Mouse (Mus musculus): ENCODE measurements around the gene Swap70. TPM values are rescaled to one million over a fixed set of nuclear protein-coding genes. Genes with fewer than 3 reads are reported as not detected.

Swap70 gene
- polyA plus RNA-seq, 1 experiment from 2014 or later, result 32.0 TPM

GRCm38 (mm10) chr7:110298090-110298489 is 76.6 kb downstream of the Swap70 start:
- H3K27ac ChIP-seq, result peak overlapping the region; percentile 85
- H3K36me3 ChIP-seq (replicated peaks), result no peaks in the 10 kb centered on the region
- H3K4me1 ChIP-seq, result peaks cover 28% of the 10 kb centered on the region
- no peak overlapping the region for H3K4me3 ChIP-seq
- DNase-seq (ENCODE audit: extremely low spot score, low spot score), result no peak
- no peaks in the 10 kb centered on the region for H3K27me3 ChIP-seq (ENCODE audit: poor library complexity, severe bottlenecking)
- no peaks in the 10 kb centered on the region for H3K9me3 ChIP-seq
- WGBS, result 87% methylated on average over 7 of the region's 7 CpGs

GRCm38 (mm10) chr7:110298739-110299410 is 77.4 kb downstream of the Swap70 start:
- Histone ChIP-seq H3K4me1 (peaks cover 28% of the 10 kb centered on the region), H3K27ac (peak overlapping the region; percentile 85), H3K27me3 (ENCODE audit: poor library complexity, severe bottlenecking) (no peaks in the 10 kb centered on the region), H3K36me3 (replicated peaks) (no peaks in the 10 kb centered on the region), H3K4me3 (no peak overlapping the region), H3K9me3 (no peaks in the 10 kb centered on the region)
- no peak for DNase-seq (ENCODE audit: extremely low spot score, low spot score)
- 89% methylated on average over 17 of the region's 17 CpGs for WGBS

GRCm38 (mm10) chr7:110302886-110303285 is 81.4 kb downstream of the Swap70 start:
- peaks cover 6% of the 10 kb centered on the region for H3K36me3 ChIP-seq (replicated peaks)
- H3K27ac ChIP-seq, result no peak overlapping the region
- H3K9me3 ChIP-seq, result no peaks in the 10 kb centered on the region
- no peaks in the 10 kb centered on the region for H3K27me3 ChIP-seq (ENCODE audit: poor library complexity, severe bottlenecking)
- WGBS, result 86% methylated on average over 6 of the region's 6 CpGs
- peaks cover 18% of the 10 kb centered on the region for H3K4me1 ChIP-seq
- no peak overlapping the region for H3K4me3 ChIP-seq
- DNase-seq (ENCODE audit: extremely low spot score, low spot score), result no peak

- no peak overlapping the region for H3K27ac ChIP-seq
Observed at GRCm38 (mm10) chr7:110305486-110305885, 84.0 kb downstream of the Swap70 start.

GRCm38 (mm10) chr7:110306281-110306680 is 84.8 kb downstream of the Swap70 start:
- H3K9me3 ChIP-seq, result no peaks in the 10 kb centered on the region
- WGBS, result 71% methylated on average over 5 of the region's 5 CpGs
- H3K4me1 ChIP-seq, result peaks cover 12% of the 10 kb centered on the region
- peaks cover 28% of the 10 kb centered on the region for H3K36me3 ChIP-seq (replicated peaks)
- DNase-seq (ENCODE audit: extremely low spot score, low spot score), result no peak
- no peak overlapping the region for H3K27ac ChIP-seq
- H3K27me3 ChIP-seq (ENCODE audit: poor library complexity, severe bottlenecking), result no peaks in the 10 kb centered on the region
- no peak overlapping the region for H3K4me3 ChIP-seq

More at GRCm38 (mm10) chr7:110305486-110305885, 84.0 kb downstream of the Swap70 start:
- WGBS, result 93% methylated on average over 4 of the region's 4 CpGs
- Histone ChIP-seq H3K27me3 (ENCODE audit: poor library complexity, severe bottlenecking) (no peaks in the 10 kb centered on the region), H3K9me3 (no peaks in the 10 kb centered on the region), H3K4me3 (no peak overlapping the region), H3K36me3 (replicated peaks) (peaks cover 23% of the 10 kb centered on the region), H3K4me1 (peaks cover 9% of the 10 kb centered on the region)
- DNase-seq (ENCODE audit: extremely low spot score, low spot score), result no peak

GRCm38 (mm10) chr7:110307741-110308140 is 86.2 kb downstream of the Swap70 start:
- 90% methylated on average over 11 of the region's 11 CpGs for WGBS
- Histone ChIP-seq H3K4me3 (no peak overlapping the region), H3K27me3 (ENCODE audit: poor library complexity, severe bottlenecking) (no peaks in the 10 kb centered on the region), H3K9me3 (no peaks in the 10 kb centered on the region), H3K27ac (no peak overlapping the region), H3K36me3 (replicated peaks) (peaks cover 43% of the 10 kb centered on the region), H3K4me1 (peaks cover 19% of the 10 kb centered on the region)
- no peak for DNase-seq (ENCODE audit: extremely low spot score, low spot score)

GRCm38 (mm10) chr7:110309246-110309645 is 87.7 kb downstream of the Swap70 start:
- H3K4me3 ChIP-seq, result no peak overlapping the region
- DNase-seq (ENCODE audit: extremely low spot score, low spot score), result no peak
- no peaks in the 10 kb centered on the region for H3K9me3 ChIP-seq
- no peaks in the 10 kb centered on the region for H3K27me3 ChIP-seq (ENCODE audit: poor library complexity, severe bottlenecking)
- peaks cover 19% of the 10 kb centered on the region for H3K4me1 ChIP-seq
- peaks cover 58% of the 10 kb centered on the region for H3K36me3 ChIP-seq (replicated peaks)
- no peak overlapping the region for H3K27ac ChIP-seq
- 96% methylated on average over 8 of the region's 8 CpGs for WGBS

GRCm38 (mm10) chr7:110313392-110314055 is 92.0 kb downstream of the Swap70 start:
- Histone ChIP-seq H3K9me3 (no peaks in the 10 kb centered on the region; the same call in 1 of the 2 replicates), H3K4me3 (no peak overlapping the region), H3K27me3 (ENCODE audit: poor library complexity, severe bottlenecking) (no peaks in the 10 kb centered on the region), H3K4me1 (peaks cover 11% of the 10 kb centered on the region; the same call in 1 of the 2 replicates), H3K36me3 (replicated peaks) (peaks cover 79% of the 10 kb centered on the region), H3K27ac (no peak overlapping the region)
- DNase-seq (ENCODE audit: extremely low spot score, low spot score), result no peak
- WGBS, result 92% methylated on average over 9 of the region's 9 CpGs

GRCm38 (mm10) chr7:110314401-110314890 is 92.9 kb downstream of the Swap70 start:
- Histone ChIP-seq H3K9me3 (no peaks in the 10 kb centered on the region; the same call in 1 of the 2 replicates), H3K27ac (no peak overlapping the region), H3K4me1 (peaks cover 11% of the 10 kb centered on the region; the same call in 1 of the 2 replicates), H3K36me3 (replicated peaks) (peaks cover 78% of the 10 kb centered on the region), H3K4me3 (no peak overlapping the region), H3K27me3 (ENCODE audit: poor library complexity, severe bottlenecking) (no peaks in the 10 kb centered on the region)
- 94% methylated on average over 7 of the region's 7 CpGs for WGBS
- DNase-seq (ENCODE audit: extremely low spot score, low spot score), result no peak

GRCm38 (mm10) chr7:110315352-110315751 is 93.8 kb downstream of the Swap70 start:
- Histone ChIP-seq H3K4me1 (peaks cover 11% of the 10 kb centered on the region; the same call in 1 of the 2 replicates), H3K27ac (no peak overlapping the region), H3K4me3 (no peak overlapping the region), H3K9me3 (no peaks in the 10 kb centered on the region; the same call in 1 of the 2 replicates), H3K27me3 (ENCODE audit: poor library complexity, severe bottlenecking) (no peaks in the 10 kb centered on the region), H3K36me3 (replicated peaks) (peaks cover 82% of the 10 kb centered on the region)
- 96% methylated on average over 1 of the region's 1 CpGs for WGBS
- DNase-seq (ENCODE audit: extremely low spot score, low spot score), result no peak

GRCm38 (mm10) chr7:110317412-110317811 is 95.9 kb downstream of the Swap70 start:
- WGBS, result 90% methylated on average over 4 of the region's 4 CpGs
- DNase-seq (ENCODE audit: extremely low spot score, low spot score), result no peak
- Histone ChIP-seq H3K9me3 (no peaks in the 10 kb centered on the region; the same call in 1 of the 2 replicates), H3K4me1 (peaks cover 2% of the 10 kb centered on the region; the same call in 1 of the 2 replicates), H3K27ac (no peak overlapping the region), H3K27me3 (ENCODE audit: poor library complexity, severe bottlenecking) (no peaks in the 10 kb centered on the region), H3K4me3 (no peak overlapping the region), H3K36me3 (replicated peaks) (peaks cover 75% of the 10 kb centered on the region)

GRCm38 (mm10) chr7:110318971-110319519 is 97.5 kb downstream of the Swap70 start:
- WGBS, result 89% methylated on average over 6 of the region's 6 CpGs
- no peak for DNase-seq (ENCODE audit: extremely low spot score, low spot score)
- Histone ChIP-seq H3K4me3 (no peak overlapping the region), H3K27me3 (ENCODE audit: poor library complexity, severe bottlenecking) (no peaks in the 10 kb centered on the region), H3K4me1 (no peaks in the 10 kb centered on the region), H3K36me3 (replicated peaks) (peaks cover 71% of the 10 kb centered on the region), H3K9me3 (no peaks in the 10 kb centered on the region; the same call in 1 of the 2 replicates), H3K27ac (no peak overlapping the region)

- H3K27me3 ChIP-seq (ENCODE audit: poor library complexity, severe bottlenecking), result no peaks in the 10 kb centered on the region
- peaks cover 71% of the 10 kb centered on the region for H3K36me3 ChIP-seq (replicated peaks)
- H3K9me3 ChIP-seq, result no peaks in the 10 kb centered on the region; the same call in 1 of the 2 replicates
- H3K4me3 ChIP-seq, result no peak overlapping the region
- no peaks in the 10 kb centered on the region for H3K4me1 ChIP-seq
- DNase-seq (ENCODE audit: extremely low spot score, low spot score), result no peak
- H3K27ac ChIP-seq, result no peak overlapping the region
- WGBS, result 87% methylated on average over 5 of the region's 5 CpGs
Observed at GRCm38 (mm10) chr7:110321106-110321505, 99.6 kb downstream of the Swap70 start.
